Mouse (Mus musculus): ENCODE measurements around the gene Traf3. TPM values are rescaled to one million over a fixed set of nuclear protein-coding genes. Genes with fewer than 3 reads are reported as not detected.

Gene Traf3
- total RNA-seq, 2 experiments from 2014 or later, result 61.3 to 74.6 TPM

- intact Hi-C loops (cut with DNase I), result no loop called here
- DNase-seq (ENCODE audit: low spot score in 2 of 2), result no peak
Observed at GRCm38 (mm10) chr12:111276371-111276770, 110.2 kb downstream of the Traf3 start.

GRCm38 (mm10) chr12:111283573-111283972 is 117.4 kb downstream of the Traf3 start:
- intact Hi-C loops (cut with DNase I), result no loop called here
- DNase-seq (ENCODE audit: low spot score in 2 of 2), result no peak

DNA sequence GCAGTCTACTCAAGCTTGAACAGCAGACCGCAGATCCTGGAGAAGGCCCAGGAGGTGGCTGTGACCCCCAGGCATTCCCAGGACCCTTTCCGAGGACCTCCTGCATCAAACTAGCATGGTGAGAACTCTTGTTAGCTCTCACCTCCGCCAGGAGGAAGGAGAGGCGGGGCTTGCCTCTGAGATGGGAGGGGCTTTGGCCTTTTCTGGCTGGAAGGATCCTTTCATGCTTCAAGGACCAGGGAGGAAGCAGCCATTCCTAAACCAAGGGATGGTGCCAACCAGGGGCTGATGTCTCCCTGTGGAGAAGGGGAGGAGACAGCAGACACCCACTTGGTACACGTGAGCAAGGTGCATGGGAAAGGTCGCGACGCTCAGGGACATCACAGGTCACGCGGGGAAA is 118.4 kb downstream of the Traf3 start:
- no peak for DNase-seq (ENCODE audit: low spot score in 2 of 2)
- intact Hi-C loops (cut with DNase I), result no loop called here

DNA sequence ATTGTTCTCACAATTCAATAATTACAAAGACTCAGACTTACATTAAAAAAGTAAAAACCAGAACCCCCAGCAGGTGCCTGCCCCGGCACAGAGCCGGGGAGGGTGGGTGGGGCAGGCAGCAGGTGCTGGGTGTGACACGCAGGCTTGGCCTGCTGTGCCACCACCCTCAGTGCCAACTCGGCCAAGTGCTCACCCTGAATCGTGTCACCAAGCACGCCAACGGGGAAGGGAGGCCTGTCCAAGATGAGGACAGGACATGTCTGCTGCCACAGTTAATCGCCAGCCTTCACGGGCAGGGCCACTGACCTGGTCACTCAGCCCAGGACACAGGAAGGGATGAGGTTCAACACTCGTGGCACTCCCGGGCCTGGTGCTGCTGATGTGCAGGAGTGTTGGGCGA is 126.9 kb downstream of the Traf3 start:
- no peak for DNase-seq (ENCODE audit: low spot score in 2 of 2)
- intact Hi-C loops (cut with DNase I), result no loop called here

DNA sequence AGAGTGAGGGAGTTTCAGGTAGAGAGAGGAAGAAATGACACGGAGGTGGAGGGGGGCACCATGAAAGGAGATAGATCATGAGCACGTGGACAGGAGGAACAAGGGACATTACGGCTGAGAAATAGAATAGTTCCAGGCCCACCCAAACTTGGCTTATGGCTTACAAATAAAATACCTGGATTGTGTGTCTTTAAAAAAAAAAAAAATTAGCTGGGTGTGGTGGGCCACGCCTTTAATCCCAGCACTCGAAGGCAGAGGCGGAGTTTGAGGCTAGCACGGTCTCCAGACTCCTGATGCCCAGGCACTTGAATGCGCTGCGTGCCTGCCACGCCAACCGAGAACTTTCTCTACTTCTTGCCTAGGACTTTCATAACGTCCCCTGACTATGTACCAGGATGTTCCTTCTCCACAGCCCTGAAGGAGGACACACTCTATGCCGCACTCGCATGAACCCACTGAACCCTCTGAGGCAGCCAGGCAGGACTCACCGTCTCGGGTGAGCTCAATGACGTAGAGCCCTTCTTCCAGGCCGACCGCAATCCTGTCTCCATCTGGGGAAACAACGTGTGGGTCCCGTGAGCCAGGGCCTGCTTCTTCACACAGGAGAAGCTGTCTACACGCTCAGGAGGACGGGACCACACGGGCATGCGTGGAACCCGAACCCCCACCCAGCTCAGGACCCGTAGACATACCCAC is 135.3 kb downstream of the Traf3 start:
- intact Hi-C loops (cut with DNase I), result no loop called here
- DNase-seq (ENCODE audit: low spot score in 2 of 2), result no peak

GRCm38 (mm10) chr12:111302018-111302345 is 135.8 kb downstream of the Traf3 start:
- no peak for DNase-seq (ENCODE audit: low spot score in 2 of 2)
- intact Hi-C loops (cut with DNase I), result no loop called here

DNA sequence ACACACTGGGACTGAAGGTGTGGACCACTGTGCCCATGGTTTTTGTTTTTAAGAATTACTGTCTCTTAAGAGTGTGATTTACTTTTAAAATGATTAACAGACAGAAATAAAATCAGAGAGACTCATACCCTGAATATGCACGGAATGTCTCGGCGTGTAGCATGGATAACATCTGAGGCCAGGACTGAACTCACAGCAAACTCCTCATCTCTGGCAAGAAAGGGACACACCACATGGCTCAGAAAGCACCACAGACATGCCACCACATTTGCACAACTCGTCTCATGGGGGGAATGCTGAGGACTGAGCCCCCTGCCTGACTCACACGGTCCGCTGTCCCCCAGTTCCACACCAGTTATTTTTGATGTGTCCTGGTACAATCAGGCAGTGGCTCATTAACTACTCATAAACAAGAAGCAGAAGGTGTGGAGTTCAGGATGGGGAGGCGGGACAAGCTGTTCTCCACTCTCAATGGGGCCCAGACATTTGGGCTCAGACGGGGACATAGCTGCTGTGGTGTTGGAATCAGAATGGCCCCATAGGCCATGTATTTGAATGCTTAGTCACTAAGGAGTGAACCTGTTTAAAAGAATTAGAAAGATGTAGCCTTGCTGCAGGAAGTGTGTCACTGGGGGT is 137.7 kb downstream of the Traf3 start:
- intact Hi-C loops (cut with DNase I), result no loop called here
- no peak for DNase-seq (ENCODE audit: low spot score in 2 of 2)

DNA sequence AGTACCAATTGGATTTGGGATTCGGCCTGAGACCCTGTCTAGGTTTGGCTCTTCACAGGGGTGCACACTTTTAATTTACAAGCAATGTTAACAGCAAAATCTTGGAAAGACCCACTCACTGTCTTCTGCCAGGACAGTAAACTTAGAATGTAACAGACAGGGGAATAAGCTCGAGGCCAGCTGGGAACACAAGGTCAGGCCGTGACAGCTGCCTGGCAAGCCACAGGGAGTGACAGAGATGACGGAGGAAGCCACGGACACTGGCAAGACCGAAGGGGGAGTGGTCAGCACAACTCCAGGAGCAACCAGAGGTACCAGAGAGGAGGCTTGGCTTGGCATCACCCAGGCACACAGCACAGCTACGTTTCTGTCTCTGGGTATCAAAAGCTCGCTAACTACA is 140.7 kb downstream of the Traf3 start:
- intact Hi-C loops (cut with DNase I), result no loop called here
- DNase-seq (ENCODE audit: low spot score in 2 of 2), result no peak

DNA sequence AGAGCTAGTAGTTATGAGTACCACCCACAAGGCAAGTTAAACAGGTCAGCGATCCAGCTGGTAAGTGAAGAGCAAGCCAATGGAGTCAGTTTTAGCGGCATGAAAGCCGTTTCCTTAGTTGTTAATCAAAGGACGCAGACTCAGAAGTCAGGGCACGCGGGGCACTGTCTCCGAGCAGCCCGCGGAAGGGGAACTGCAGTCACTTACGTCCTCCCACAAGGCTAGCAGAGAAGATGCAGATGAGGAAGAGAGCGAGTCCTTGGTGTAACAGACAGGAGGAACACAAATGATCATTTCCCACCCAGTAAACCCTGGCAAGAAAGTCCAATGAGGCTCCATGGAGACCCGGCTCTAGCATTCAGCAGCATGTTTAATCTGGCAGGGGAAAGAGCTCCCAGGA is 143.1 kb downstream of the Traf3 start:
- DNase-seq (ENCODE audit: low spot score in 2 of 2), result no peak
- intact Hi-C loops (cut with DNase I), result no loop called here

GRCm38 (mm10) chr12:111309931-111310330 is 143.8 kb downstream of the Traf3 start:
- no peak for DNase-seq (ENCODE audit: low spot score in 2 of 2)
- intact Hi-C loops (cut with DNase I), result no loop called here

DNA sequence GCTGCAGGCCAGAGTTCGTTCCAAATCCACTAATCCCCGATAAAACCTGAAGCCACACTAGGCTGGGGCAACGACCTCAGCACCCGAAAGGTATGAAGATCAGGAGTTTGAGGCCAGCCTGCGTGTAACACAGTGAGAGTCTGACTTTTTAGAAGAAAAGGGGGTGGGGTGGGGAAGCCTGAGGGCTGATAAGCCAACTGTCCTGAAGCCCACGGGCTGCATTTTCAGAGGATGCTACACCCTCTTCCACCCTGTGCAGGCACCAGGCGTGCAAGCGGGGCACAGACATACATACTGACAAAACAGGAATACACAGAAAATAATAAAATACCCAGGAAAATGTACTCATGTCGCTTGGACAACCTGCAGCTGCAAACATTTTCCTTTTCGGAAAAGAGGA is 145.6 kb downstream of the Traf3 start:
- intact Hi-C loops (cut with DNase I), result no loop called here
- DNase-seq (ENCODE audit: low spot score in 2 of 2), result no peak

DNA sequence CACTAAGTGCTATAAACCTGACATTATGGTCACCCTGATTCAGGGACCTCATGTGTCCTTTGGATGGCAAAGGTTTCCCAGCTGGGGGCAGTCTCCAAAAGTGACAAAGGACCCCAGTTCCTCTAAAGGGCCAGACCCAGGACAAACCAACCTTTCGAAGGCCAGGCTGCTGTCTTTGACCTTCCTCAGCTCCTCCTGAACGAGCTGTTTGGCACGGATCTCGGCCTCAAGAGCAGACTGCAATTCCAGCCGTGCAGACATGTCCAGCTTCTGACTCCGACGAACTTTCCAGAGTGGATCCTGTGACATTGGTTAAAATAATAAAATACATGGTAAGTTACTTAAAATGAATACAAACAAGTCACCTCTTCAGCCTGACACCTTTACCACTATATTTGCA is 148.1 kb downstream of the Traf3 start:
- no peak for DNase-seq (ENCODE audit: low spot score in 2 of 2)
- intact Hi-C loops (cut with DNase I), result no loop called here

Other genes with a start within 250 kb of the Traf3 start
- gene Ankrd9, start 187.3 kb upstream of the Traf3 start, total RNA-seq (2021), result 10 to 100 TPM; 16.2 to 17.9 TPM
- gene Rcor1, start 127.0 kb upstream of the Traf3 start, total RNA-seq (2021), result 10 to 100 TPM; 17.1 to 19.6 TPM
- gene 4930595D18Rik, start 18.1 kb downstream of the Traf3 start, total RNA-seq (2021), result not detected
- 10 to 100 TPM in 1 of 2 experiments, 1 to 10 TPM in 1; 9.4 to 12.5 TPM for gene Amn, start 104.7 kb downstream of the Traf3 start, total RNA-seq (2021)
- 100 to 1,000 TPM; 133 TPM for gene Cdc42bpb, start 211.3 kb downstream of the Traf3 start, total RNA-seq (2021)
- gene Lbhd2, start 240.4 kb downstream of the Traf3 start, total RNA-seq (2021), result 1 to 10 TPM; 1.5 to 2.5 TPM